In the genomic region with DNA sequence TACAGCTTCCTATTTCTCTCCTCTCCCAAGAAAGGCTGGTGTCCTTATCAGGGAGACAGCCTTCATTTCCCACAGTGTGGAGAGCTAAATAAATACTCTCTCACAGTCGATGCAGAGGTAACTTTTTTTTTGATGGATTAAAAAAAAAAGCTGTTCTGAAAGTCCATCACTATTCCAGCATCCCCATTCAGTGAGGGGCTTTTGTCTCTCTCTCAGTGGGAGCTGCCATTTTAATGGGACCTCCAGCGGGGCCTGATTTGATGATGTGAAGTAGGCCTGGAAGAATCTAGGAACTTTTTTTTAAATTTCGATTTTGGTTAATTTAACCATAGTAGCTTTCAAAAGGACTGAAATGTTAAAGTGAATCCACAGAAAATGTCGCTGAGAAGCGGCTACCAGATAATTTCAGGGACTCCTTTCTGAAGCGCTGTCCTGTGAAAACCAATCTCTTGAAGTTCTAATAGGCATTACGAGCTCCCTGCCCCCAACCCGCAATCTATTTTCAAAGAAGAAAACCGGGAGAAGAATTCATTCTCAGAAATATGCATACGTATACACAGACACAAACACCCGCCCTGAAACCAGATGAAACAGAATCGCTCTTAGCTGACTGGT, we compare ENCODE assay signal across 8 mouse cellular contexts.
A peak's percentile ranks its signal among the peaks of the same experiment; 100 is the strongest.
DNase-seq lines count a peak whose midpoint lies in the region; ATAC-seq and TF ChIP-seq lines count a peak whose summit lies in the region.
"Not testable (repeated sequence)": the region's sequence is repeated elsewhere in the genome, so short reads cannot be mapped to it uniquely, and the experiment has no call there.

No protein-coding gene starts in this region.

- peak; percentile 4 for DNase-seq in CD4-positive, CD25-positive, alpha-beta regulatory T cell, adult 2 months (ENCODE audit: low read depth, low spot score)
- peak; percentile 24 for DNase-seq in embryo, embryonic 11 days
- peak; percentile 49 for DNase-seq in forebrain, embryonic 14.5 days (ENCODE audit: low spot score)

- H3K36me3 ChIP-seq in forebrain, embryonic 14.5 days (ENCODE audit: control insufficient read depth, insufficient read depth, low read length); heart, embryonic 16.5 days (ENCODE audit: control insufficient read depth, insufficient read depth); intestine, postnatal 0 days (ENCODE audit: control insufficient read depth, insufficient read depth); liver, embryonic 15.5 days (replicated peaks); midbrain, embryonic 15.5 days (replicated peaks); stomach, embryonic 15.5 days: not testable (repeated sequence)

- WGBS in forebrain, embryonic 14.5 days = 3% methylated on average over 12 of the region's 12 CpGs
- WGBS in heart, embryonic 16.5 days = 20% methylated on average over 11 of the region's 12 CpGs
- 31% methylated on average over 11 of the region's 12 CpGs for WGBS in intestine, postnatal 0 days
- 18% methylated on average over 12 of the region's 12 CpGs for WGBS in liver, embryonic 15.5 days (ENCODE audit: insufficient replicate concordance)
- WGBS in midbrain, embryonic 15.5 days = 2% methylated on average over 12 of the region's 12 CpGs
- WGBS in stomach, embryonic 15.5 days = 18% methylated on average over 12 of the region's 12 CpGs

- H3K9me3 ChIP-seq in forebrain, embryonic 14.5 days (replicated peaks; ENCODE audit: control insufficient read depth, low read length); heart, embryonic 16.5 days (replicated peaks; ENCODE audit: control insufficient read depth, low read length); intestine, postnatal 0 days (ENCODE audit: control insufficient read depth); liver, embryonic 15.5 days (replicated peaks); midbrain, embryonic 15.5 days; stomach, embryonic 15.5 days: not testable (repeated sequence)

- not testable (repeated sequence) for H3K27ac ChIP-seq in forebrain, embryonic 14.5 days (ENCODE audit: low read depth, low read length); heart, embryonic 16.5 days (ENCODE audit: low read length); intestine, postnatal 0 days (ENCODE audit: low read depth, low read length); liver, embryonic 15.5 days (replicated peaks); stomach, embryonic 15.5 days
- H3K27ac ChIP-seq in midbrain, embryonic 15.5 days = peak overlapping the region; percentile 47; the same call in 1 of the 2 replicates

- TF ChIP-seq CTCF in intestine, postnatal 0 days (IDR thresholded peaks at IDR 0.05; ENCODE audit: low read depth) = not testable (repeated sequence)

- peak overlapping the region; percentile 53 for H3K4me2 ChIP-seq in forebrain, embryonic 14.5 days (ENCODE audit: low read length)
- H3K4me2 ChIP-seq in heart, embryonic 16.5 days (ENCODE audit: low read depth, low read length) = peak overlapping the region; percentile 64
- peak overlapping the region; percentile 57; the same call in 1 of the 2 replicates for H3K4me2 ChIP-seq in intestine, postnatal 0 days (replicated peaks; ENCODE audit: low read depth)
- peak overlapping the region; percentile 52; the same call in 1 of the 2 replicates for H3K4me2 ChIP-seq in liver, embryonic 15.5 days
- H3K4me2 ChIP-seq in midbrain, embryonic 15.5 days = peak overlapping the region; percentile 78
- H3K4me2 ChIP-seq in stomach, embryonic 15.5 days = peak overlapping the region; percentile 57

- not testable (repeated sequence) for H3K9ac ChIP-seq in forebrain, embryonic 14.5 days (ENCODE audit: low read length); heart, embryonic 16.5 days (ENCODE audit: low read length); intestine, postnatal 0 days (ENCODE audit: low read depth, low read length); liver, embryonic 15.5 days; stomach, embryonic 15.5 days
- H3K9ac ChIP-seq in midbrain, embryonic 15.5 days = 0 out of 2 replicates have a peak overlapping the region, but pooled peaks have one; percentile 42

- not testable (repeated sequence) for H3K4me1 ChIP-seq in forebrain, embryonic 14.5 days (ENCODE audit: control insufficient read depth, insufficient read depth, low read length); heart, embryonic 16.5 days (ENCODE audit: control insufficient read depth, insufficient read depth, low read length); intestine, postnatal 0 days (replicated peaks; ENCODE audit: control insufficient read depth, insufficient read depth, low read length); liver, embryonic 15.5 days (replicated peaks); midbrain, embryonic 15.5 days; stomach, embryonic 15.5 days

- H3K4me3 ChIP-seq in forebrain, embryonic 14.5 days (ENCODE audit: low read depth, low read length) = peak overlapping the region; percentile 24; the same call in 1 of the 2 replicates
- peak overlapping the region; percentile 35 for H3K4me3 ChIP-seq in heart, embryonic 16.5 days (ENCODE audit: low read length)
- H3K4me3 ChIP-seq in intestine, postnatal 0 days (ENCODE audit: low read depth, low read length); liver, embryonic 15.5 days (replicated peaks): not testable (repeated sequence)
- H3K4me3 ChIP-seq in midbrain, embryonic 15.5 days = peak overlapping the region; percentile 40
- H3K4me3 ChIP-seq in stomach, embryonic 15.5 days (replicated peaks) = peak overlapping the region; percentile 31; the same call in 1 of the 2 replicates

- H3K27me3 ChIP-seq in forebrain, embryonic 14.5 days (replicated peaks; ENCODE audit: control insufficient read depth, insufficient read depth, low read length); heart, embryonic 16.5 days (ENCODE audit: control insufficient read depth, insufficient read depth, low read length); intestine, postnatal 0 days (replicated peaks; ENCODE audit: control insufficient read depth, insufficient read depth, low read length); liver, embryonic 15.5 days; midbrain, embryonic 15.5 days (replicated peaks); stomach, embryonic 15.5 days (replicated peaks): not testable (repeated sequence)

- peak; percentile 37; the same call in 1 of the 2 replicates for ATAC-seq in forebrain, embryonic 14.5 days
- ATAC-seq in heart, embryonic 16.5 days (replicated peaks; ENCODE audit: extremely low read depth, insufficient read depth, low FRiP score); intestine, postnatal 0 days; liver, embryonic 15.5 days (ENCODE audit: insufficient read depth); stomach, embryonic 15.5 days (ENCODE audit: insufficient read depth, low FRiP score, low read depth): not testable (repeated sequence)
- 0 out of 2 replicates have a peak, but pooled peaks have one; percentile 8 for ATAC-seq in midbrain, embryonic 15.5 days (replicated peaks)
